Mouse (Mus musculus) lung, adult 2 months (tissue): ENCODE data around the gene Sfrp4. TPM values are rescaled to one million over a fixed set of nuclear protein-coding genes. Genes with fewer than 3 reads are reported as not detected.

Experiments
- DNase-seq: peaks from one replicate; pipeline ENCODE4 v3.0.0; 2022
- H3K4me1 ChIP-seq: fragments of 200-500 bp; 2 replicates; pipeline ENCODE4 v1.6.1; 2011; ENCODE audit warnings: low read length; ENCODE audit not compliant: control insufficient read depth, insufficient read depth
- H3K4me3 ChIP-seq: fragments of 200-500 bp; replicated peaks from 2 replicates; pipeline ENCODE3; 2011; ENCODE audit warnings: low read depth, mild to moderate bottlenecking, control low read depth, low read length; ENCODE audit errors: extremely low read depth
- CTCF ChIP-seq: fragments of 200-500 bp; IDR thresholded peaks from 2 replicates; pipeline ENCODE4 v1.5.1; 2011; ENCODE audit warnings: mild to moderate bottlenecking, low read length, control low read depth; ENCODE audit not compliant: insufficient read depth
- POLR2A ChIP-seq: fragments of 200-500 bp; IDR thresholded peaks from 2 replicates; pipeline ENCODE4 v1.6.1; 2011; ENCODE audit warnings: low read depth, mild to moderate bottlenecking, control low read depth, low read length, borderline replicate concordance; ENCODE audit errors: extremely low read depth
- WGBS: fragments of 180-500 bp; shearing (Covaris S2); methylation state at CpG from one replicate; pipeline ENCODE4 v1.1.7; 2018; 5-methylcytosine and 5-hydroxymethylcytosine counted together
- polyA plus RNA-seq: library from polyadenylated mRNA; depleted of rRNA; stranded (reverse); fragments of >200 nt; gene quantifications from 2 replicates; pipeline ENCODE4 v1.2.3, GENCODE M21; 2012

Gene Sfrp4
- polyA plus RNA-seq, 1 experiment: 4.2 TPM

GRCm38 (mm10) chr13:19630768-19631709, 8.1 kb downstream of the Sfrp4 start:
- H3K4me1 ChIP-seq: no peaks in the 10 kb centered on the region
- H3K4me3 ChIP-seq: no peak overlapping the region
- no peak for TF ChIP-seq CTCF
- TF ChIP-seq POLR2A: no peak
- DNase-seq: no peak
- WGBS: 93% methylated on average over 5 of the region's 5 CpGs

GRCm38 (mm10) chr13:19636131-19636530, 13.2 kb downstream of the Sfrp4 start:
- TF ChIP-seq POLR2A (no peak), CTCF (no peak; the same call in 1 of the 2 replicates)
- Histone ChIP-seq H3K4me1 (no peaks in the 10 kb centered on the region), H3K4me3 (no peak overlapping the region)
- 59% methylated on average over 4 of the region's 4 CpGs for WGBS
- DNase-seq: no peak

- no peak overlapping the region for H3K4me3 ChIP-seq
- TF ChIP-seq POLR2A (no peak), CTCF (no peak)
- DNase-seq: no peak
- whole genome bisulfite sequencing: 49% methylated on average over 2 of the region's 2 CpGs
- no peaks in the 10 kb centered on the region for H3K4me1 ChIP-seq
Observed at GRCm38 (mm10) chr13:19640203-19640851, 17.4 kb downstream of the Sfrp4 start.

DNA sequence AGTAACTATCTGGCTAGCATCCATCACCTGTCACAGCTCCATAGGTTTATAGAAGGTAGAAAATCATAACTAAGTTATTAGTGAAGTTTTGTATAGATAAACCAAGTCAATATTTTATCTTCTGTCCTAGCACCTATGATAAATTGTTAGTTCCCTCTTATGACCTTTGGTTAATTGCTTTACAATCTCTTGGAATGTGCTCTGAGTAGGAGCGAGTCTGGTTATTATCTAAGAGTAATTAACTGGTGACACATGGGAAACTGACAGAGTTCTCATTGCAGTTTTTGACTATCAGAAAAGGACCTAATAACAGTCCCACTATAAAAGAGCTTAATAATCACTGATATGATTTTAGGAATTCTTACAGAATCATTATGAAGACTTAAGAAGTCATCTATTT, 20.6 kb downstream of the Sfrp4 start:
- TF ChIP-seq CTCF (no peak), POLR2A (no peak)
- no peak for DNase-seq
- Histone ChIP-seq H3K4me3 (no peak overlapping the region), H3K4me1 (no peaks in the 10 kb centered on the region)
- 47% methylated on average over 1 of the region's 1 CpGs for WGBS

GRCm38 (mm10) chr13:19644225-19644624, 21.3 kb downstream of the Sfrp4 start:
- TF ChIP-seq POLR2A (no peak), CTCF (no peak)
- 71% methylated on average over 2 of the region's 2 CpGs for WGBS
- no peaks in the 10 kb centered on the region for H3K4me1 ChIP-seq
- no peak for DNase-seq
- H3K4me3 ChIP-seq: no peak overlapping the region

- TF ChIP-seq POLR2A: no peak
- TF ChIP-seq CTCF: no peak
- DNase-seq: no peak
- H3K4me1 ChIP-seq: no peaks in the 10 kb centered on the region
- 93% methylated on average over 2 of the region's 2 CpGs for WGBS
- no peak overlapping the region for H3K4me3 ChIP-seq
Observed at GRCm38 (mm10) chr13:19649824-19650223, 26.9 kb downstream of the Sfrp4 start.

GRCm38 (mm10) chr13:19652405-19652804, 29.5 kb downstream of the Sfrp4 start:
- TF ChIP-seq CTCF (no peak), POLR2A (no peak)
- WGBS: 87% methylated on average over 2 of the region's 2 CpGs
- Histone ChIP-seq H3K4me1 (no peaks in the 10 kb centered on the region), H3K4me3 (no peak overlapping the region)
- no peak for DNase-seq

DNA sequence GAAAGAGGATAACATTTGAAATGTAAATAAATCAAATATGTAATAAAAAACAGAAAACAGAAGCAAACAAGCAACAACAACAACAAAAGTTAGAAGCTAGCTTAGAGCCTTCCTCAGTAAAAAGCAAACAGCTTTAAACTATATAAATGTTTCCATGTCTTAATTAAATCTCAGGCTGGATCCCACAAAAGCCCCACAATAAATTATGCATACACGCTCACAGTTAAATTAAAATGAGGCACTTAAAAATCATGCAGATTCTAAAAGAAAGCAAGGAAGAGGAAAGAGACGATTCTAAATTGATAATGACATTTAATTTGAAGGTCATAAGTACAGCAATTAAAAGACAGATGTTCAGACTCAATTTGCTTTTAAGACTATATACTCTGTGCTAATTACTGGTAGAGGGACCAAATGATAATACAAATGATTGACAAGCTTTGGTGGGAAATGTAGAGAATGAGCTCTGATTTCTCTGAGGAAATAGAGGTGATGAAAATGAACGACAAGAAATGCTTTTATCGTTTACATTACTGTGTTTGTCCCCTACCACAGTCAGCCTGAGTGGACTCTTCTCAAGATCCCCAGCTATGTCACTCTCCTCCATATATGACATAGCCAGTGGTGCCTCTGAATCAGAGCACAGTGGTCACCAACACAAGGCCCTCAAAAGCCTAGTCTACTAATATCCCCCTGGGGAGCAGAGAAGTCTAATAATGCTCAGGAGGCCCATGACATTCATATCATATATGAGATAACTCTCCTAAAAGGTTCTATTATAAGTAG, 45.6 kb downstream of the Sfrp4 start:
- no peak for TF ChIP-seq CTCF
- TF ChIP-seq POLR2A: no peak
- H3K4me1 ChIP-seq: no peaks in the 10 kb centered on the region
- WGBS: 81% methylated on average over 4 of the region's 4 CpGs
- H3K4me3 ChIP-seq: no peak overlapping the region
- DNase-seq: no peak

DNA sequence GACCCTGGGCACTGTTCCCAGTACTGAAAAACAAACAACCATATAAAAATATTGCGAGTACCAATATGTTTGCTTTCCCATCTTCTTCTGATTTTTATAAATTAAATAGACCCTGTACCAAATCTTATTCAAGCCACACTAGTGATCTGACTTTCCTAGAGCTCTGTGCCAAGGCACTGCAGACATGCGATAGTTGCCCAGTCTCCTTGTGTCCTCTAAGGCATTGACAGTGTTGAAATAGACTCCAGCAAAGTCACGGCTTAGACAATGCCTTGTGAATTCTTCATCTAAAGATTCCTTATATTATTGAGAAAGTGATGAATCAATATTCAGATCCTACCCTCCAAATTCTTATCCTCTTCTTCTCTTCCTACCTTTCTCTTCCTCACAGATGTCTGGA, 51.1 kb downstream of the Sfrp4 start:
- H3K4me3 ChIP-seq: no peak overlapping the region
- TF ChIP-seq POLR2A (no peak), CTCF (no peak)
- 71% methylated on average over 3 of the region's 3 CpGs for WGBS
- no peak for DNase-seq
- H3K4me1 ChIP-seq: no peaks in the 10 kb centered on the region
